Mouse (Mus musculus) myocyte (in vitro differentiated cells): Measurements from ENCODE around the gene Mtmr10.

ENCODE experiments used
- E2F4 ChIP-seq: IDR thresholded peaks from one replicate; pipeline ENCODE4 v1.6.1; 2011; ENCODE audit warnings: mild to moderate bottlenecking, control low read depth, moderate library complexity; ENCODE audit not compliant: insufficient read depth
- MAX ChIP-seq: IDR thresholded peaks from one replicate; pipeline ENCODE4 v1.6.1; 2011; ENCODE audit warnings: low read depth, mild to moderate bottlenecking, control low read depth
- MYOD1 ChIP-seq, 3 experiments: IDR thresholded peaks; one replicate each; pipeline ENCODE4 v1.6.1; 2011; ENCODE audit warnings: control low read depth in 2 of 3, low read depth in 2 of 3, mild to moderate bottlenecking in 2 of 3, moderate library complexity in 1 of 3; ENCODE audit not compliant: insufficient read length in 2 of 3, control insufficient read depth in 1 of 3
- MYOG ChIP-seq, 3 experiments: IDR thresholded peaks; one replicate each; pipeline ENCODE4 v1.6.1; 2011; ENCODE audit warnings: control low read depth in 2 of 3, low read depth in 2 of 3, mild to moderate bottlenecking in 2 of 3; ENCODE audit not compliant: insufficient read length in 2 of 3, control insufficient read depth in 1 of 3, insufficient read depth in 1 of 3
- POLR2A ChIP-seq: IDR thresholded peaks from one replicate; pipeline ENCODE4 v1.6.1; 2011; ENCODE audit warnings: low read depth, mild to moderate bottlenecking, control low read depth, moderate library complexity; ENCODE audit not compliant: insufficient read length
- POLR2AphosphoS2 ChIP-seq: IDR thresholded peaks from one replicate; pipeline ENCODE4 v1.6.1; 2011; ENCODE audit warnings: low read depth, control low read depth; ENCODE audit not compliant: insufficient read length
- REST ChIP-seq: IDR thresholded peaks from one replicate; pipeline ENCODE4 v1.6.1; 2011; ENCODE audit warnings: mild to moderate bottlenecking, control low read depth, moderate library complexity; ENCODE audit not compliant: insufficient read depth, insufficient read length
- SRF ChIP-seq: IDR thresholded peaks from one replicate; pipeline ENCODE4 v1.6.1; 2011; ENCODE audit warnings: low read depth; ENCODE audit not compliant: control insufficient read depth, insufficient read length
- TCF12 ChIP-seq: IDR thresholded peaks from one replicate; pipeline ENCODE4 v1.6.1; 2011; ENCODE audit warnings: mild to moderate bottlenecking, control low read depth; ENCODE audit not compliant: poor library complexity, insufficient read depth, severe bottlenecking
- USF1 ChIP-seq: IDR thresholded peaks from one replicate; pipeline ENCODE4 v1.6.1; 2011; ENCODE audit warnings: low read depth, mild to moderate bottlenecking, control low read depth, moderate library complexity

GRCm38 (mm10) chr7:64358666-64359065, 71.2 kb downstream of the Mtmr10 start:
- no peak for TF ChIP-seq SRF
- no peak for TF ChIP-seq USF1
- TF ChIP-seq POLR2A, result no peak
- TF ChIP-seq MYOG (IDR thresholded peaks at IDR 0.05; ENCODE audit: control insufficient read depth in 1 of 3, insufficient read depth in 1 of 3, insufficient read length in 2 of 3, low read depth in 2 of 3), result no peak
- no peak for TF ChIP-seq TCF12
- no peak for TF ChIP-seq E2F4
- TF ChIP-seq MAX, result no peak
- TF ChIP-seq MYOD1 (IDR thresholded peaks at IDR 0.05; ENCODE audit: control insufficient read depth in 1 of 3, insufficient read length in 2 of 3, low read depth in 2 of 3), result no peak
- no peak for TF ChIP-seq POLR2AphosphoS2
- TF ChIP-seq REST, result no peak
